Mouse (Mus musculus) gastrocnemius, adult 8-10 months (tissue): Measurements from ENCODE around the gene Etv2. TPM values are rescaled to one million over a fixed set of nuclear protein-coding genes. Genes with fewer than 3 reads are reported as not detected.
A peak's percentile ranks its signal among the peaks of the same experiment; 100 is the strongest.

ENCODE experiments used
- DNase-seq, 2 experiments: peaks; one replicate each; pipeline ENCODE4 v3.0.0; 2022; ENCODE audit warnings: low spot score in 2 of 2
- microRNA-seq: library from miRNA; unstranded; fragments of <30 nt; microRNA quantifications from one replicate; pipeline ENCODE4 v1.2.0, GENCODE M21; 2022
- total RNA-seq, 4 experiments: library from RNA; stranded (reverse); gene quantifications; 2 replicates each; pipeline ENCODE4 v1.2.4; 2022

Etv2 gene
- total RNA-seq, 4 experiments from 2014 or later, result not detected

- DNase-seq, result peak; percentile 69 to 73
Observed at GRCm38 (mm10) chr7:30589435-30590301, 46.0 kb downstream of the Etv2 start.

- DNase-seq, result peak; percentile 95 to 98
Observed at GRCm38 (mm10) chr7:30588676-30589434, 46.8 kb downstream of the Etv2 start, which contains the start of gene Kmt2b. Kmt2b (minus strand) TSS chr7:30588726.

DNA sequence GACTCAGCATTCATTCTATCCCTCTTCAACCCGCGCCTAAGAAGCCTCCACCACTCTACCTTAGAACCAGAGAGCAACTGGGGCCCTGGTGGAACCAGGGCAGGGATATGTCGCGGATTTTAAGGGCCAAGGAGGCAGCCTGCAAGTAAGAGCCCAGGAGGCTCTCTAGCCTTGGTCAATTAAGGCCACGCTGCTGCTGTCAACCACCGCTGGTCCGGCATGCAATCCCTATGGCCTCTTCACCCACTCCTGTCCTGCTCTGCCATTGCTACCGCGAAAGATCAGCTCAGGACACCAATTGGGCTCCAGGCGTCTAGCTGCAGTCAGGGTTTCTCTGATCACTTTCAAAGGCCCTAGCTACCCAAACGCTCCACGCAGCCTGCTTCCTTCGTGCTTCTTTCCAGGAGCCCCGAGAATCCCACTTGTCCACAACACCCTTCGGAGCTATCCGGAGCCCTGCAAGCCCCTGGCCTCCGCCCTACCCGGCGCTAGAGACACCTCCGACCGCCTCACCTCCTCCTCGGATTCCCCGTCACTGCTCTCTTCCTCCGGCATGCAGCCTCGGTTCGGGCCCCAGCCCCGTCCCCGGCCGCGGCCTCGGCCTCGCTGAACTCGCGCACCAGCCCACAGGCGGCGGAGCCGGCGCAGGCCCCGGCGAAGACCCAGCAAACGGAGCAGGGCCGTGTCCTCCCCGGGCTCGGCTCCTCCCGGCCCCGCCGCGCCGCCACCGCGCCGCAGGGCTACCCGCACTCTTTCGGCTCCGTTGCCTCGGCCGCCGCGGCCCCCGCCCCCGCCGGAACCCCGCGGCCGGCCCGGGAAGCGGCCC is 47.6 kb downstream of the Etv2 start:
- peak; percentile 42 to 46 for DNase-seq

GRCm38 (mm10) chr7:30586455-30587020 is 49.1 kb downstream of the Etv2 start:
- no peak for DNase-seq

- DNase-seq, result no peak
Observed at GRCm38 (mm10) chr7:30585170-30585569, 50.5 kb downstream of the Etv2 start.

DNA sequence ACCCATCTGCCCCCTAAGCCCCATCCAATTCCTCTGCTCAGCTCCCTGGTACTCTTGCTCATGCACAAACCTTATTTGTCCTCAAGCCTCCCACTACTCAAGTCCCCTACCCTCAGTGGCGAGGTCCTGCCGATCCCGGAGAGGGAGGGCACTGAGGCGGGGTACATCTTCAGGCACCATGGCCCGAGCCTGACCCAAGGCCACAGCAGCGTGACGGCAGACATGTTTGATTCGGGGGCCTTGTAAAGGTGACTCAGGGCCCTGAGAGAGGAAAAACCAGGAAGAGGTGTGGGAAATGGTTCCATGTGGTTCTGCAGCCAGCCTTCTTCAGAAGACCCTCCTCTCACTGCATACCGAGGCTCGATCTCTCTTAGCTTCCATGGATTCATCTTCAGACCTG is 51.3 kb downstream of the Etv2 start:
- no peak for DNase-seq

Small RNA genes within 50 kb of the gene (microRNA-seq; reads per million reads assigned to microRNA genes)
- not detected for gene Mir3569

Other genes with a start within 250 kb of the Etv2 start
- 1 to 10 TPM in 2 of 4 experiments, under 1 TPM in 2; 0.82 to 5.5 (median 2.1) TPM for gene Tyrobp, start 222.1 kb downstream of the Etv2 start, total RNA-seq
- gene Hcst, start 216.0 kb downstream of the Etv2 start, total RNA-seq, result not detected
- gene Nfkbid, start 214.1 kb downstream of the Etv2 start, total RNA-seq, result under 1 TPM in 1 of 4 experiments, not detected in 3; 0.40 TPM
- 1 to 10 TPM in 1 of 4 experiments, under 1 TPM in 3; 0.46 to 1.5 (median 0.71) TPM for gene Aplp1, start 190.3 kb downstream of the Etv2 start, total RNA-seq
- gene Kirrel2, start 178.2 kb downstream of the Etv2 start, total RNA-seq, result not detected
- not detected for gene Nphs1, start 177.5 kb downstream of the Etv2 start, total RNA-seq
- not detected for gene Prodh2, start 142.2 kb downstream of the Etv2 start, total RNA-seq
- under 1 TPM; 0.09 to 0.72 (median 0.27) TPM for gene Arhgap33, start 100.8 kb downstream of the Etv2 start, total RNA-seq
- gene Hspb6, start 83.7 kb downstream of the Etv2 start, total RNA-seq, result 1,000 to 10,000 TPM in 3 of 4 experiments, 100 to 1,000 TPM in 1; 959 to 1,157 (median 1,030) TPM
- gene Proser3, start 83.6 kb downstream of the Etv2 start, total RNA-seq, result 1 to 10 TPM; 2.6 to 6.2 (median 3.7) TPM
- gene Lin37, start 76.0 kb downstream of the Etv2 start, total RNA-seq, result 10 to 100 TPM in 3 of 4 experiments, 1 to 10 TPM in 1; 8.1 to 12.4 (median 11.0) TPM
- 10 to 100 TPM; 53.4 to 57.5 (median 56.9) TPM for gene U2af1l4, start 72.6 kb downstream of the Etv2 start, total RNA-seq
- gene Gm49396, start 72.5 kb downstream of the Etv2 start, total RNA-seq, result 1 to 10 TPM in 3 of 4 experiments, under 1 TPM in 1; 0.56 to 1.9 (median 1.5) TPM
- gene Psenen, start 72.2 kb downstream of the Etv2 start, total RNA-seq, result 100 to 1,000 TPM; 140 to 149 (median 146) TPM
- under 1 TPM; 0.31 to 0.85 (median 0.65) TPM for gene Igflr1, start 70.4 kb downstream of the Etv2 start, total RNA-seq
- 10 to 100 TPM; 10.9 to 15.2 (median 13.0) TPM for gene Kmt2b, start 47.1 kb downstream of the Etv2 start, total RNA-seq
- gene Zbtb32, start 36.9 kb downstream of the Etv2 start, total RNA-seq, result not detected
- gene Upk1a, start 23.0 kb downstream of the Etv2 start, total RNA-seq, result under 1 TPM in 1 of 4 experiments, not detected in 3; 0.20 TPM
- gene Cox6b1, start 9.7 kb downstream of the Etv2 start, total RNA-seq, result 1,000 to 10,000 TPM; 1,165 to 1,556 (median 1,355) TPM
- 10 to 100 TPM; 35.6 to 41.1 (median 38.5) TPM for gene Rbm42, start 14.5 kb upstream of the Etv2 start, total RNA-seq
- gene Haus5, start 29.1 kb upstream of the Etv2 start, total RNA-seq, result 1 to 10 TPM; 2.0 to 4.3 (median 4.0) TPM
- 1 to 10 TPM; 1.9 to 3.4 (median 2.9) TPM for gene Pmis2, start 35.8 kb upstream of the Etv2 start, total RNA-seq
- gene 2200002J24Rik, start 63.1 kb upstream of the Etv2 start, total RNA-seq, result not detected
- 1 to 10 TPM in 1 of 4 experiments, under 1 TPM in 1, not detected in 2; 0.31 to 1.4 TPM for gene Atp4a, start 76.4 kb upstream of the Etv2 start, total RNA-seq
- gene Tmem147, start 93.7 kb upstream of the Etv2 start, total RNA-seq, result 100 to 1,000 TPM; 215 to 260 (median 249) TPM
- gene Gapdhs, start 107.8 kb upstream of the Etv2 start, total RNA-seq, result not detected
- 1 to 10 TPM in 2 of 4 experiments, under 1 TPM in 2; 0.53 to 2.0 (median 1.4) TPM for gene Sbsn, start 115.6 kb upstream of the Etv2 start, total RNA-seq
- gene Dmkn, start 127.9 kb upstream of the Etv2 start, total RNA-seq, result 1 to 10 TPM in 1 of 4 experiments, under 1 TPM in 1, not detected in 2; 0.48 to 1.0 TPM
- gene Krtdap, start 152.0 kb upstream of the Etv2 start, total RNA-seq, result 1 to 10 TPM in 3 of 4 experiments, not detected in 1; 1.7 to 3.5 (median 2.0) TPM
- 1 to 10 TPM in 2 of 4 experiments, under 1 TPM in 1, not detected in 1; 0.21 to 1.2 (median 1.2) TPM for gene Ffar2, start 187.9 kb upstream of the Etv2 start, total RNA-seq
- gene Ffar3, start 220.3 kb upstream of the Etv2 start, total RNA-seq, result not detected
- gene Ffar1, start 225.7 kb upstream of the Etv2 start, total RNA-seq, result not detected
- gene Cd22, start 244.5 kb upstream of the Etv2 start, total RNA-seq, result not detected